Mouse (Mus musculus) layer of hippocampus, postnatal 14 days (tissue): ENCODE results near the gene Fam207a. TPM values are rescaled to one million over a fixed set of nuclear protein-coding genes. Genes with fewer than 3 reads are reported as not detected.

ENCODE experiments used
- DNase-seq, 2 experiments: peaks; one replicate each; pipeline ENCODE4 v3.0.0; 2021 to 2022; ENCODE audit warnings: low spot score in 2 of 2, mixed read lengths in 1 of 2
- total RNA-seq, 2 experiments: library from RNA; stranded (reverse); gene quantifications; 2 replicates each; pipeline ENCODE4 v1.2.3; 2021

The Fam207a gene
- total RNA-seq, 2 experiments from 2014 or later, result 32.3 to 34.9 TPM

GRCm38 (mm10) chr10:77502967-77503922 lies 12.3 kb downstream of the Fam207a start:
- no peak for DNase-seq

GRCm38 (mm10) chr10:77500636-77501035 lies 14.9 kb downstream of the Fam207a start:
- DNase-seq, result no peak

GRCm38 (mm10) chr10:77498254-77498653 lies 17.3 kb downstream of the Fam207a start:
- DNase-seq, result no peak

GRCm38 (mm10) chr10:77497185-77497584 lies 18.4 kb downstream of the Fam207a start:
- no peak for DNase-seq

GRCm38 (mm10) chr10:77492885-77493284 lies 22.7 kb downstream of the Fam207a start:
- no peak for DNase-seq

- DNase-seq, result no peak
These were observed 24.0 kb downstream of the Fam207a start for GRCm38 (mm10) chr10:77491585-77491984.

- no peak for DNase-seq
These were observed 27.4 kb downstream of the Fam207a start for GRCm38 (mm10) chr10:77488168-77488567.

- DNase-seq, result no peak
These were observed 29.8 kb downstream of the Fam207a start for GRCm38 (mm10) chr10:77485786-77486185.

- no peak for DNase-seq
These were observed 31.2 kb downstream of the Fam207a start for GRCm38 (mm10) chr10:77484205-77484935.

- no peak for DNase-seq
These were observed 33.8 kb downstream of the Fam207a start for GRCm38 (mm10) chr10:77481814-77482213.

GRCm38 (mm10) chr10:77479972-77480371 lies 35.6 kb downstream of the Fam207a start:
- no peak for DNase-seq

- DNase-seq, result no peak
These were observed 38.7 kb downstream of the Fam207a start for GRCm38 (mm10) chr10:77476907-77477306.

- DNase-seq, result peak in 1 of 2 experiments; percentile 28
These were observed 43.4 kb downstream of the Fam207a start for GRCm38 (mm10) chr10:77472188-77472587.

GRCm38 (mm10) chr10:77471512-77471911 lies 44.1 kb downstream of the Fam207a start:
- DNase-seq, result no peak

GRCm38 (mm10) chr10:77470763-77471162 lies 44.8 kb downstream of the Fam207a start:
- peak in 1 of 2 experiments; percentile 21 for DNase-seq

GRCm38 (mm10) chr10:77468675-77469074 lies 46.9 kb downstream of the Fam207a start:
- no peak for DNase-seq

GRCm38 (mm10) chr10:77467407-77467806 lies 48.2 kb downstream of the Fam207a start:
- DNase-seq, result no peak

- DNase-seq, result no peak
These were observed 49.7 kb downstream of the Fam207a start for GRCm38 (mm10) chr10:77465902-77466301.

GRCm38 (mm10) chr10:77464181-77464936 lies 51.2 kb downstream of the Fam207a start:
- no peak for DNase-seq

- no peak for DNase-seq
These were observed 54.4 kb downstream of the Fam207a start for GRCm38 (mm10) chr10:77461161-77461560.

GRCm38 (mm10) chr10:77457701-77458100 lies 57.9 kb downstream of the Fam207a start:
- no peak for DNase-seq
